Mouse (Mus musculus) cortical plate, adult 2 months (tissue): ENCODE data around the gene Jak2.

ENCODE experiments used
- CTCF ChIP-seq: fragments of 200-500 bp; IDR thresholded peaks from 2 replicates; pipeline ENCODE4 v1.5.1; 2011; ENCODE audit warnings: mild to moderate bottlenecking, control low read depth, low read length; ENCODE audit not compliant: insufficient read depth; ENCODE audit errors: extremely low read depth
- POLR2A ChIP-seq: fragments of 200-500 bp; IDR thresholded peaks from 2 replicates; pipeline ENCODE4 v1.6.1; 2011; ENCODE audit warnings: mild to moderate bottlenecking, low read length, control low read depth; ENCODE audit not compliant: insufficient read depth; ENCODE audit errors: extremely low read depth

GRCm38 (mm10) chr19:29271147-29271578 is 19.5 kb downstream of the Jak2 start:
- TF ChIP-seq CTCF (no peak), POLR2A (no peak)
